Mouse (Mus musculus): ENCODE measurements around the gene Ugt1a5.
"Not testable (repeated sequence)": the region's sequence is repeated elsewhere in the genome, so short reads cannot be mapped to it uniquely, and the experiment has no call there.

- TF ChIP-seq CHD2 (IDR thresholded peaks at IDR 0.05; ENCODE audit: low read depth, low read length); HCFC1 (IDR thresholded peaks at IDR 0.05; ENCODE audit: borderline replicate concordance, insufficient read depth, low read length); ZNF384 (IDR thresholded peaks at IDR 0.05; ENCODE audit: low read depth, low read length): not testable (repeated sequence)
These were observed 45.3 kb upstream of the Ugt1a5 start for GRCm38 (mm10) chr1:88120550-88120949.

All from ES-E14 (cell line).